Mouse (Mus musculus) stomach, postnatal 0 days (tissue): ENCODE data around the gene Tenm2. TPM values are rescaled to one million over a fixed set of nuclear protein-coding genes. Genes with fewer than 3 reads are reported as not detected.

Experiments used
- ATAC-seq: fragments of 200-750 bp; cut with Nextera tagmentation; 2 replicates; pipeline ENCODE4 v1.8.0; 2017; ENCODE audit not compliant: low FRiP score, low TSS enrichment
- DNase-seq: peaks from one replicate; pipeline ENCODE4 v3.0.0-alpha.2; 2016; ENCODE audit warnings: low spot score
- H3K27ac ChIP-seq: fragments of 300-500 bp; sonication (generic); replicated peaks from 2 replicates; pipeline ENCODE4 v1.5.1; 2014; ENCODE audit warnings: mild to moderate bottlenecking, control low read depth
- H3K27me3 ChIP-seq: fragments of 300-500 bp; sonication (generic); 2 replicates; pipeline ENCODE4 v1.6.1; 2014; ENCODE audit warnings: low read length; ENCODE audit not compliant: control insufficient read depth, insufficient read depth
- H3K36me3 ChIP-seq: fragments of 300-500 bp; sonication (generic); 2 replicates; pipeline ENCODE4 v1.6.1; 2014; ENCODE audit warnings: low read length, mixed read lengths; ENCODE audit not compliant: control insufficient read depth, insufficient read depth
- H3K4me1 ChIP-seq: fragments of 300-500 bp; sonication (generic); replicated peaks from 2 replicates; pipeline ENCODE4 v1.6.1; 2014; ENCODE audit warnings: antibody characterized with exemption; ENCODE audit not compliant: control insufficient read depth, insufficient read depth
- H3K4me2 ChIP-seq: fragments of 300-500 bp; sonication (generic); replicated peaks from 2 replicates; pipeline ENCODE4 v1.6.1; 2014; ENCODE audit warnings: low read depth, mild to moderate bottlenecking, control low read depth, moderate library complexity
- H3K4me3 ChIP-seq: fragments of 300-500 bp; sonication (generic); 2 replicates; pipeline ENCODE4 v1.5.1; 2014; ENCODE audit warnings: low read depth, low read length, control low read depth
- H3K9ac ChIP-seq: fragments of 300-500 bp; sonication (generic); 2 replicates; pipeline ENCODE4 v1.6.1; 2014; ENCODE audit warnings: mild to moderate bottlenecking, low read length, control low read depth, mixed read lengths
- H3K9me3 ChIP-seq: fragments of 300-500 bp; sonication (generic); 2 replicates; pipeline ENCODE4 v1.6.1; 2016; ENCODE audit warnings: low read length; ENCODE audit not compliant: control insufficient read depth
- CTCF ChIP-seq: IDR thresholded peaks from 2 replicates; pipeline ENCODE4 v1.5.1; 2016; ENCODE audit warnings: antibody characterized with exemption, low read depth, mild to moderate bottlenecking, moderate library complexity
- EP300 ChIP-seq: optimal IDR thresholded peaks from 2 replicates; pipeline ENCODE3; 2016; ENCODE audit warnings: antibody characterized with exemption
- WGBS: fragments of 180-500 bp; shearing (Covaris S2); extraction: QIAGEN DNeasy Blood & Tissue Kit; methylation state at CpG from one replicate; pipeline ENCODE4 v1.1.7; 2014; 5-methylcytosine and 5-hydroxymethylcytosine counted together
- polyA plus RNA-seq: library from polyadenylated mRNA; unstranded; fragments of >200 nt; fragmentation: Nextera tagmentation; extraction: Ambion mirVana; gene quantifications from 2 replicates; pipeline ENCODE4 v1.2.1, GENCODE M21; 2015

Tenm2 gene
- polyA plus RNA-seq, 1 experiment from 2014 or later: 3.6 TPM

DNA sequence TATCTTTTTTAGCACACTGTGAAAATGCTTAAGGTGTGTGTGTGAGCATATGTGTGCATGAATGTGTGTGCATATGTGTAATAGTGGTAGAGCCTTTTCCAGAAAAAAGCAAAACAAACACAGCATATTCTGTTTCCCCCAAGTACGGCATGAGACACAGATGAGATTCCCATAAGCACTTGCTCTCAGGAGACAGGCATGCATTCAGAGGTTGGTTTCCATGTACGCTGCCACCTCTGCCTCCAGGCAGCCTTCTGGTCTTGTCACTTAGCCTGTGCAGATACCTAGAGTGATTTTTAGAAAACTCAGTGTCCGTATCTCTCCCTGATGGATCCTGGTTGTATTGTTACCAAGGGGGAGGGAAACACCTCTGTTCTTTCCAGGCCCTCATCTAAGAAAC is 1013.7 kb downstream of the Tenm2 start:
- H3K4me2 ChIP-seq: no peak overlapping the region
- H3K9ac ChIP-seq: no peak overlapping the region
- H3K27ac ChIP-seq: no peak overlapping the region
- no peak for DNase-seq
- no peaks in the 10 kb centered on the region for H3K27me3 ChIP-seq
- no peak for ATAC-seq
- 94% methylated on average over 3 of the region's 3 CpGs for WGBS
- no peaks in the 10 kb centered on the region for H3K4me1 ChIP-seq
- H3K9me3 ChIP-seq: no peaks in the 10 kb centered on the region
- TF ChIP-seq CTCF (no peak), EP300 (no peak)
- no peaks in the 10 kb centered on the region for H3K36me3 ChIP-seq
- no peak overlapping the region for H3K4me3 ChIP-seq

DNA sequence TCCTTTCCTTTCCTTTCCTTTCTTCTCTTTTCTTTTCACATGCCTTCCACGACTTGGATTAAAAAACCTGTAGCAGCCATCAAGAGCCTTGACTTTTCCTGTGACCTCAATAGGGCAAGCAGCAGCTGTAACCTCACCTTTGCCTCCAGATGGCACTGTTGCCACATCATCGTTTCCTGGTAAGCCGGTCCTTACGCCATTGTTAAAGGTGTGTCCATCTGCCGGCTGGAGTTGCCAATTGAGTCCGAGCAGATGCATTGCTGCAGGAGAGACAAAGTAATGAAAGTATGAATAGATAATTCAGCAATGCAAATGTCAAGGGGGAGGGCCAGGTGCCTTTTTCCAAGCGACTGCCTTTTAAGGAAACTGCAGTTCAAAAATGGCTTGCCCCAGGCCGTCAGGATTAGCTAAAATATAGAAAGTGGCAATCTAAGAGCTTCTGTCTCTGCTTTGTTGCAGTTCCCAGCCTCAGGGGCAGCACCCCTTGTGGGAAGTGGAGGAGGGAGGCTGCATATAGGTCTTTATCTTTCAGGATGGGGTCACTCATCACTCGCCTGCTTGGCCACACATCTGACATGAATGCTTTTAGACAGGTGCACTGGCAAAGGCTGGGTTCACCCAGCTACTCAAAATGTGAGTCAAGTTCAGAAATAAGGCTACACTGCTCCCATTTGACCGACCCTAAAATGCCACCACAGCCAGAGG is 1014.3 kb downstream of the Tenm2 start:
- no peaks in the 10 kb centered on the region for H3K36me3 ChIP-seq
- TF ChIP-seq CTCF (peak; percentile 93), EP300 (no peak)
- no peaks in the 10 kb centered on the region for H3K9me3 ChIP-seq
- H3K27ac ChIP-seq: no peak overlapping the region
- peak overlapping the region; percentile 38 for H3K4me2 ChIP-seq
- H3K4me3 ChIP-seq: no peak overlapping the region
- ATAC-seq: peak; percentile 85
- no peaks in the 10 kb centered on the region for H3K4me1 ChIP-seq
- DNase-seq: peak; percentile 86
- 13% methylated on average over 10 of the region's 10 CpGs for WGBS
- H3K27me3 ChIP-seq: no peaks in the 10 kb centered on the region
- no peak overlapping the region for H3K9ac ChIP-seq

DNA sequence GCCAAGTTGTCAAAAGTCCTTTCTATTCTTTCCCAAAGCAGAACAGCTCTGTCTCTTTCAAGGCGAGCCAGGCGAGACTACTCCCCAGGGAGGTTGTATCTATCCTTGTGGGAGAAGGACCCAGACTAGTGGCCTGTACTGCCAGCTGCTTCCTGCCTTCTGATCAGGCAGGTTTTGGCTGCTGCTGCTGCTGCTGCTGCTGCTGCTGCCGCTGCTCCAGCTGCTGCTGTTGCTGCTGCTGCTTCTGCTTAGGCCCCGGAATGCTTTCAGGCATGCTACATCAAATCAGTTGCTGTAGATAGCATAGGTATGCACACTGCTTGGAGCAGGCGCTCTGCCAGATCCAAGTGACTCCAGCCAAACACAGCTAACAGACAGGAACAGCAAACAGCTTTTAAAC is 1015.1 kb downstream of the Tenm2 start:
- Histone ChIP-seq H3K27ac (no peak overlapping the region), H3K9me3 (no peaks in the 10 kb centered on the region), H3K9ac (no peak overlapping the region), H3K27me3 (no peaks in the 10 kb centered on the region), H3K36me3 (no peaks in the 10 kb centered on the region), H3K4me3 (no peak overlapping the region), H3K4me2 (no peak overlapping the region), H3K4me1 (no peaks in the 10 kb centered on the region)
- TF ChIP-seq CTCF (no peak), EP300 (no peak)
- 34% methylated on average over 5 of the region's 5 CpGs for WGBS
- DNase-seq: peak; percentile 19
- ATAC-seq: no peak

DNA sequence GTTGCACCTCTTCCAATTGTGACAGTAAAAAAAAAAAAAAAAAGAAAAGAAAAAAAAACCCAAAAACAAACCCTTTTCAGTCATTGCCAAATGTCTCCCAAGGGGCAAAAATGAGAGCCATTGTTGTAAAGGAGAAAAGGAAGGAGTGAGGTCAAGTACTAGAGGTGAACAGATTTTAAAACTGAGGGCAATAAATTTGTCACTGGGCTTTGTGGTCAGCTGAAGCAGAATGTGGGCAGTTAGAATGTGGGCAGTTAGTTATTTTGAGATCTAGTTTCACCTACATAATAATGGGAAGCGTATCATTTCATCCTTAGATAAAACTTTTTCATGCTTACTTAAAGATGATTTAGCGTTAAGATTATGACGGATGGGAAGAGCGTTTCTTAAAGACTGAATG is 1016.2 kb downstream of the Tenm2 start:
- no peak for DNase-seq
- Histone ChIP-seq H3K9me3 (no peaks in the 10 kb centered on the region), H3K4me2 (no peak overlapping the region), H3K9ac (no peak overlapping the region), H3K4me3 (no peak overlapping the region), H3K27ac (no peak overlapping the region), H3K4me1 (no peaks in the 10 kb centered on the region), H3K27me3 (no peaks in the 10 kb centered on the region), H3K36me3 (no peaks in the 10 kb centered on the region)
- WGBS: 85% methylated on average over 4 of the region's 4 CpGs
- TF ChIP-seq CTCF (no peak), EP300 (no peak)
- ATAC-seq: no peak

DNA sequence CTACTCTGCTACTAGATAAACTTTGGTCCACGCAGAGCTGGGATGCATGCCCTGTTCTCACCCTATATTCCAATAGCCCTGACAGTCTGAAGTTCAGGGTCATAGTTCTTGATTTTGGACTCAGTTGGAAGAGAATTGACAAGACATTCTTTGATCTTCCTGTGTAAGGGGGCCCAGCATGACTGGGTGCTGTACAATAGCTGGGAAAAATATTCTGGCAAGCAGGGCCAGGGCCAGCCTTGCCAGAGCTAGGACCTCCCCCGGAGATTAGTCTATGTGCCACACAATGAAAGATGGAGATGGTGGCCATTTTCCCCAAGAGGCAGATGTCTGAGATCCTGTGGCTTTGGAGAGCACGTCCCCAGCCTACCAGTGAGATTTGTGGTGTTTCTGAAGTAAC is 1021.2 kb downstream of the Tenm2 start:
- Histone ChIP-seq H3K36me3 (no peaks in the 10 kb centered on the region), H3K4me3 (no peak overlapping the region), H3K9ac (no peak overlapping the region), H3K27me3 (no peaks in the 10 kb centered on the region), H3K27ac (no peak overlapping the region), H3K4me1 (no peaks in the 10 kb centered on the region), H3K9me3 (no peaks in the 10 kb centered on the region), H3K4me2 (no peak overlapping the region)
- no peak for DNase-seq
- no peak for TF ChIP-seq EP300
- no peak for TF ChIP-seq CTCF
- WGBS: 52% methylated on average over 3 of the region's 3 CpGs
- ATAC-seq: no peak

DNA sequence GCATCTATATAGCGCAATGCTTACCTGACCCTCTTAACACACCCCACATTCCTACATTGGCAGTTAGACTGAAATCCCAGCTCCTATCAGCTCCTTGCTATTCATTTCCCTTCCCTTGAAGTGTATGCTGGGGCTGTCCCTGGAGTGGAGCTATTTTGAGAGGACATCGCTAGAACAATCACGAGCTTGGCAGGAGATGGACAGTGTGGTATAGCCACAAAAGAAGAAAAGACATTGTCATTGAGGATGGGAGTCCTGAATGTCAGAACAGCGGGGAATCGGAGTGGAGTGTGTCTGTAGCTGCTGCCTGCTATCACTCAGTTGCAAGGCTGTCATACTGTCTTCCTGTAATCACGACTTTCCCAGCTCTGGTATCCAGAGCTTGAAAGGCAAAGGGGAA is 1031.4 kb downstream of the Tenm2 start:
- no peaks in the 10 kb centered on the region for H3K27me3 ChIP-seq
- H3K4me1 ChIP-seq: no peaks in the 10 kb centered on the region
- H3K9me3 ChIP-seq: no peaks in the 10 kb centered on the region
- H3K9ac ChIP-seq: no peak overlapping the region
- TF ChIP-seq CTCF (no peak), EP300 (no peak)
- DNase-seq (no peak), ATAC-seq (no peak)
- no peak overlapping the region for H3K4me2 ChIP-seq
- H3K27ac ChIP-seq: no peak overlapping the region
- WGBS: 81% methylated on average over 6 of the region's 6 CpGs
- no peaks in the 10 kb centered on the region for H3K36me3 ChIP-seq
- H3K4me3 ChIP-seq: no peak overlapping the region
